Mouse (Mus musculus) midbrain, postnatal 0 days (tissue): ENCODE measurements around the gene Hipk1. TPM values are rescaled to one million over a fixed set of nuclear protein-coding genes. Genes with fewer than 3 reads are reported as not detected.

ENCODE experiments used
- ATAC-seq: fragments of 200-750 bp; cut with Nextera tagmentation; 2 replicates; pipeline ENCODE4 v1.8.0; 2017; ENCODE audit warnings: moderate number of reproducible peaks, mild to moderate bottlenecking, moderate TSS enrichment, moderate library complexity; ENCODE audit not compliant: low FRiP score
- DNase-seq: peaks from one replicate; pipeline ENCODE4 v3.0.0-alpha.2; 2015; ENCODE audit warnings: low spot score
- H3K27ac ChIP-seq: fragments of 300-500 bp; sonication (generic); 2 replicates; pipeline ENCODE4 v1.5.1; 2014; ENCODE audit warnings: low read depth, mild to moderate bottlenecking, low read length, mixed read lengths
- H3K27me3 ChIP-seq: fragments of 300-500 bp; sonication (generic); 2 replicates; pipeline ENCODE4 v1.6.1; 2014; ENCODE audit warnings: low read length, control low read depth, mixed read lengths; ENCODE audit not compliant: insufficient read depth
- H3K36me3 ChIP-seq: fragments of 300-500 bp; sonication (generic); 2 replicates; pipeline ENCODE4 v1.6.1; 2014; ENCODE audit warnings: low read length, control low read depth, mixed read lengths; ENCODE audit not compliant: insufficient read depth
- H3K4me1 ChIP-seq: fragments of 300-500 bp; sonication (generic); 2 replicates; pipeline ENCODE4 v1.6.1; 2014; ENCODE audit warnings: mild to moderate bottlenecking, control low read depth, antibody characterized with exemption, low read length, mixed read lengths; ENCODE audit not compliant: insufficient read depth
- H3K4me2 ChIP-seq: fragments of 300-500 bp; sonication (generic); 2 replicates; pipeline ENCODE4 v1.6.1; 2014; ENCODE audit warnings: low read depth, mild to moderate bottlenecking, low read length, mixed read lengths; ENCODE audit not compliant: poor library complexity, severe bottlenecking
- H3K4me3 ChIP-seq: fragments of 300-500 bp; sonication (generic); 2 replicates; pipeline ENCODE4 v1.5.1; 2014; ENCODE audit warnings: low read depth, mild to moderate bottlenecking, low read length, moderate library complexity
- H3K9ac ChIP-seq: fragments of 300-500 bp; sonication (generic); replicated peaks from 2 replicates; pipeline ENCODE4 v1.6.1; 2014; ENCODE audit warnings: mild to moderate bottlenecking, low read length, moderate library complexity, mixed read lengths; ENCODE audit not compliant: poor library complexity, severe bottlenecking
- H3K9me3 ChIP-seq: fragments of 300-500 bp; sonication (generic); 2 replicates; pipeline ENCODE4 v1.6.1; 2016; ENCODE audit warnings: low read length, control low read depth
- CTCF ChIP-seq: IDR thresholded peaks from 2 replicates; pipeline ENCODE4 v1.5.1; 2016; ENCODE audit warnings: antibody characterized with exemption, mild to moderate bottlenecking
- WGBS: fragments of 180-500 bp; shearing (Covaris S2); extraction: QIAGEN DNeasy Blood & Tissue Kit; methylation state at CpG from one replicate; pipeline ENCODE4 v1.1.7; 2014; 5-methylcytosine and 5-hydroxymethylcytosine counted together
- polyA plus RNA-seq: library from polyadenylated mRNA; unstranded; fragments of >200 nt; fragmentation: Nextera tagmentation; extraction: Ambion mirVana; gene quantifications from 2 replicates; pipeline ENCODE4 v1.2.1, GENCODE M21; 2015
- total RNA-seq: library from RNA; depleted of rRNA; stranded (reverse); fragments of >200 nt; gene quantifications from 2 replicates; pipeline ENCODE4 v1.2.3, GENCODE M21; 2014; rRNA removed

The Hipk1 gene
- total and polyA plus RNA-seq, 2 experiments from 2014 or later: 7.7 to 77.2 TPM

- no peak for ATAC-seq
- no peaks in the 10 kb centered on the region for H3K27me3 ChIP-seq
These were observed 95.8 kb downstream of the Hipk1 start for GRCm38 (mm10) chr3:103695556-103695955.

GRCm38 (mm10) chr3:103690506-103690905, 100.9 kb downstream of the Hipk1 start:
- no peaks in the 10 kb centered on the region for H3K4me1 ChIP-seq
- DNase-seq: no peak
- no peak overlapping the region for H3K9ac ChIP-seq
- peak; percentile 27; the same call in 1 of the 2 replicates for TF ChIP-seq CTCF
- no peak for ATAC-seq
- no peak overlapping the region for H3K27ac ChIP-seq
- no peak overlapping the region for H3K4me2 ChIP-seq
- H3K4me3 ChIP-seq: no peak overlapping the region
- no peaks in the 10 kb centered on the region for H3K36me3 ChIP-seq
- WGBS: 86% methylated on average over 3 of the region's 3 CpGs
- no peaks in the 10 kb centered on the region for H3K27me3 ChIP-seq
- H3K9me3 ChIP-seq: no peaks in the 10 kb centered on the region

More at GRCm38 (mm10) chr3:103695556-103695955, 95.8 kb downstream of the Hipk1 start:
- Histone ChIP-seq H3K4me3 (no peak overlapping the region), H3K4me2 (no peak overlapping the region), H3K36me3 (no peaks in the 10 kb centered on the region), H3K27ac (no peak overlapping the region), H3K9ac (no peak overlapping the region), H3K4me1 (no peaks in the 10 kb centered on the region), H3K9me3 (no peaks in the 10 kb centered on the region)
- TF ChIP-seq CTCF: no peak
- 48% methylated on average over 3 of the region's 3 CpGs for WGBS
- DNase-seq: peak; percentile 9

Other genes with a start within 250 kb of the Hipk1 start
- 29.5 and 30.7 TPM in 2 replicates for gene Syt6, start 216.3 kb downstream of the Hipk1 start, total RNA-seq
- 9.0 and 10.0 TPM in 2 replicates for gene Syt6, start 216.3 kb downstream of the Hipk1 start, polyA plus RNA-seq
- not detected in 2 replicates for gene Atg4a-ps, start 145.5 kb downstream of the Hipk1 start, total RNA-seq
- 0.22 TPM in 1 of 2 replicates, not detected in the other for gene Atg4a-ps, start 145.5 kb downstream of the Hipk1 start, polyA plus RNA-seq
- 7.5 and 9.0 TPM in 2 replicates for gene Olfml3, start 53.6 kb downstream of the Hipk1 start, total RNA-seq
- 7.0 and 8.9 TPM in 2 replicates for gene Olfml3, start 53.6 kb downstream of the Hipk1 start, polyA plus RNA-seq
- gene Gm10964, start 52.2 kb downstream of the Hipk1 start, total RNA-seq: not detected in 2 replicates
- not detected in 2 replicates for gene Gm10964, start 52.2 kb downstream of the Hipk1 start, polyA plus RNA-seq
- gene Dclre1b, start 17.9 kb upstream of the Hipk1 start, total RNA-seq: 4.3 and 6.9 TPM in 2 replicates
- 16.2 and 17.5 TPM in 2 replicates for gene Dclre1b, start 17.9 kb upstream of the Hipk1 start, polyA plus RNA-seq
- 27.9 and 28.2 TPM in 2 replicates for gene Ap4b1, start 18.0 kb upstream of the Hipk1 start, total RNA-seq
- gene Ap4b1, start 18.0 kb upstream of the Hipk1 start, polyA plus RNA-seq: 16.2 and 18.2 TPM in 2 replicates
- 0.47 and 3.2 TPM in 2 replicates for gene Gm43064, start 18.0 kb upstream of the Hipk1 start, total RNA-seq
- gene Gm43064, start 18.0 kb upstream of the Hipk1 start, polyA plus RNA-seq: 0.09 and 0.35 TPM in 2 replicates
- gene Bcl2l15, start 41.0 kb upstream of the Hipk1 start, total RNA-seq: 2.5 TPM in 1 of 2 replicates, not detected in the other
- 0.17 TPM in 1 of 2 replicates, not detected in the other for gene Bcl2l15, start 41.0 kb upstream of the Hipk1 start, polyA plus RNA-seq
- gene Ptpn22, start 68.2 kb upstream of the Hipk1 start, total RNA-seq: 0.09 TPM in 1 of 2 replicates, not detected in the other
- 0.43 and 0.64 TPM in 2 replicates for gene Ptpn22, start 68.2 kb upstream of the Hipk1 start, polyA plus RNA-seq
- 35.5 and 38.4 TPM in 2 replicates for gene Rsbn1, start 122.6 kb upstream of the Hipk1 start, total RNA-seq
- gene Rsbn1, start 122.6 kb upstream of the Hipk1 start, polyA plus RNA-seq: 18.6 and 21.7 TPM in 2 replicates
- 24.3 and 31.6 TPM in 2 replicates for gene Phtf1, start 176.5 kb upstream of the Hipk1 start, total RNA-seq
- gene Phtf1, start 176.5 kb upstream of the Hipk1 start, polyA plus RNA-seq: 14.9 and 15.9 TPM in 2 replicates